Mouse (Mus musculus) lung, postnatal 0 days (tissue): ENCODE data around the gene Dnajc21.

Experiments
- CTCF ChIP-seq: IDR thresholded peaks from 2 replicates; pipeline ENCODE4 v1.5.1; 2016; ENCODE audit warnings: antibody characterized with exemption, mild to moderate bottlenecking
- EP300 ChIP-seq: IDR thresholded peaks from 2 replicates; pipeline ENCODE4 v1.6.1; 2016; ENCODE audit warnings: antibody characterized with exemption, mild to moderate bottlenecking, control low read depth

- TF ChIP-seq CTCF (no peak), EP300 (no peak)
Observed at GRCm38 (mm10) chr15:10447102-10447501, 23.2 kb downstream of the Dnajc21 start.
